ENCODE assay signal across 21 mouse cellular contexts in genomic region chr5:147898254-147898653, GRCm38 (mm10).
"Had no signal": no experiment of that assay in that cellular context is flagged by ENCODE, and none has a peak within 500 bp of the region (broad histone marks: within the 10 kb centered on the region; RNA-seq: fewer than 3 reads in every experiment).

No protein-coding gene starts in this region.

- ATAC-seq: liver, postnatal 0 days had no signal

- H3K9ac ChIP-seq: limb, embryonic 12.5 days; limb, embryonic 15.5 days; liver, embryonic 14.5 days; liver, postnatal 0 days; lung, embryonic 14.5 days; neural tube, embryonic 12.5 days; neural tube, embryonic 15.5 days had no signal

- H3K36me3 ChIP-seq: limb, embryonic 12.5 days; limb, embryonic 15.5 days; neural tube, embryonic 12.5 days; neural tube, embryonic 15.5 days had no signal

- H3K9me3 ChIP-seq: limb, embryonic 12.5 days; limb, embryonic 15.5 days; neural tube, embryonic 12.5 days; neural tube, embryonic 15.5 days had no signal

- DNase-seq: kidney, adult 11 months; kidney, adult 9 months; kidney, postnatal 25 days; left cerebral cortex, postnatal 4 days; liver, postnatal 0 days; lung, embryonic 14.5 days; lung, postnatal 14 days; lung, postnatal 4 days; midbrain, embryonic 14.5 days; right cerebral cortex, adult 18-20 months; right cerebral cortex, postnatal 14 days; right cerebral cortex, postnatal 4 days; thymus, postnatal 25 days had no signal

- H3K4me3 ChIP-seq: limb, embryonic 12.5 days; limb, embryonic 15.5 days; neural tube, embryonic 12.5 days; neural tube, embryonic 15.5 days had no signal

- H3K4me2 ChIP-seq: limb, embryonic 12.5 days; limb, embryonic 15.5 days; liver, embryonic 11.5 days; lung, embryonic 14.5 days; midbrain, embryonic 11.5 days; neural tube, embryonic 12.5 days; neural tube, embryonic 15.5 days had no signal

- H3K27ac ChIP-seq: kidney, postnatal 0 days; limb, embryonic 12.5 days; limb, embryonic 15.5 days; liver, embryonic 14.5 days; neural tube, embryonic 12.5 days; neural tube, embryonic 15.5 days had no signal
